Comparison of ENCODE assay signal across 8 mouse cellular contexts in genomic region chr17:44350201-44350948, GRCm38 (mm10).
A peak's percentile ranks its signal among the peaks of the same experiment; 100 is the strongest.
DNase-seq lines count a peak whose midpoint lies in the region; ATAC-seq and TF ChIP-seq lines count a peak whose summit lies in the region.

No protein-coding gene starts in this region.

- H3K36me3 ChIP-seq in intestine, embryonic 14.5 days (ENCODE audit: control insufficient read depth, insufficient read depth, low read length): no peaks in the 10 kb centered on the region
- no peaks in the 10 kb centered on the region for H3K36me3 ChIP-seq in liver, embryonic 13.5 days
- H3K36me3 ChIP-seq in heart, adult 2 months (ENCODE audit: control insufficient read depth, insufficient read depth, low read length): no peaks in the 10 kb centered on the region

- no peak overlapping the region for H3K27ac ChIP-seq in intestine, embryonic 14.5 days (ENCODE audit: low read depth)
- no peak overlapping the region for H3K27ac ChIP-seq in liver, embryonic 13.5 days
- H3K27ac ChIP-seq in heart, adult 2 months: no peak overlapping the region

- H3K27me3 ChIP-seq in intestine, embryonic 14.5 days (replicated peaks; ENCODE audit: control insufficient read depth, insufficient read depth, low read length): no peaks in the 10 kb centered on the region
- H3K27me3 ChIP-seq in liver, embryonic 13.5 days: no peaks in the 10 kb centered on the region
- H3K27me3 ChIP-seq in heart, adult 2 months (ENCODE audit: control insufficient read depth, insufficient read depth, low read length): no peaks in the 10 kb centered on the region

- H3K79me2 ChIP-seq in heart, adult 2 months (replicated peaks; ENCODE audit: control insufficient read depth, insufficient read depth, low read length): no peaks in the 10 kb centered on the region

- ATAC-seq in intestine, embryonic 14.5 days (replicated peaks; ENCODE audit: low FRiP score, low TSS enrichment, low read depth): peak; percentile 91
- ATAC-seq in liver, embryonic 13.5 days (ENCODE audit: low read depth): no peak; the same call in 1 of the 2 replicates

- H3K9ac ChIP-seq in intestine, embryonic 14.5 days (ENCODE audit: low read length): no peak overlapping the region
- H3K9ac ChIP-seq in liver, embryonic 13.5 days: no peak overlapping the region
- no peak overlapping the region for H3K9ac ChIP-seq in heart, adult 2 months (ENCODE audit: low read depth, low read length)

- no peak overlapping the region for H3K4me3 ChIP-seq in intestine, embryonic 14.5 days (ENCODE audit: low read depth, low read length)
- no peak overlapping the region for H3K4me3 ChIP-seq in liver, embryonic 13.5 days (replicated peaks)
- H3K4me3 ChIP-seq in heart, adult 2 months: no peak overlapping the region

- TF ChIP-seq POLR2A in heart, adult 2 months (IDR thresholded peaks at IDR 0.05; ENCODE audit: insufficient read depth, low read depth, low read length): no peak

- H3K9me3 ChIP-seq in intestine, embryonic 14.5 days (ENCODE audit: control insufficient read depth, low read length): no peaks in the 10 kb centered on the region
- H3K9me3 ChIP-seq in liver, embryonic 13.5 days (replicated peaks): no peaks in the 10 kb centered on the region

- TF ChIP-seq EP300 in heart, adult 2 months (IDR thresholded peaks at IDR 0.05; ENCODE audit: insufficient read depth, low read depth, low read length): no peak

- DNase-seq in urinary bladder, postnatal 14 days (ENCODE audit: low spot score): peak; percentile 46
- DNase-seq in urinary bladder, postnatal 10 days (ENCODE audit: low spot score): no peak
- DNase-seq in intestine, embryonic 14.5 days (ENCODE audit: low spot score): peak; percentile 74
- no peak for DNase-seq in liver, embryonic 13.5 days
- DNase-seq in yolk sac, embryonic 10.5 days (ENCODE audit: low spot score): peak; percentile 47
- no peak for DNase-seq in ovary, postnatal 10 days (ENCODE audit: low spot score)
- no peak for DNase-seq in gastrocnemius, adult 8-10 months (ENCODE audit: low spot score in 2 of 2)
- no peak for DNase-seq in heart, adult 2 months

- TF ChIP-seq CTCF in heart, adult 2 months (IDR thresholded peaks at IDR 0.05): no peak

- H3K4me1 ChIP-seq in intestine, embryonic 14.5 days (replicated peaks; ENCODE audit: control insufficient read depth, insufficient read depth, low read length): no peaks in the 10 kb centered on the region
- no peaks in the 10 kb centered on the region for H3K4me1 ChIP-seq in liver, embryonic 13.5 days (replicated peaks)
- H3K4me1 ChIP-seq in heart, adult 2 months (ENCODE audit: control insufficient read depth, insufficient read depth, low read length): no peaks in the 10 kb centered on the region

- H3K4me2 ChIP-seq in intestine, embryonic 14.5 days (ENCODE audit: low read length): peak overlapping the region; percentile 34
- H3K4me2 ChIP-seq in liver, embryonic 13.5 days: peak overlapping the region; percentile 30

- intact Hi-C loops in heart, adult 2 months (cut with DNase I): no loop called here

- WGBS in intestine, embryonic 14.5 days: 39% methylated on average over 20 of the region's 20 CpGs
- 39% methylated on average over 20 of the region's 20 CpGs for WGBS in liver, embryonic 13.5 days (ENCODE audit: insufficient replicate concordance)
- WGBS in heart, adult 2 months: 49% methylated on average over 20 of the region's 20 CpGs

Comparison
In these comparisons a context has a peak if more than half of its experiments do, and no peak if none do; other contexts are left out.
1. DNase-seq: peak in urinary bladder, postnatal 14 days (single experiment), intestine, embryonic 14.5 days (single experiment) and yolk sac, embryonic 10.5 days (single experiment); none in urinary bladder, postnatal 10 days (single experiment), liver, embryonic 13.5 days (single experiment), ovary, postnatal 10 days (single experiment), gastrocnemius, adult 8-10 months (0 of 2) and heart, adult 2 months (0 of 2).